Mouse (Mus musculus): Measurements from ENCODE around the gene Cnpy3. TPM values are rescaled to one million over a fixed set of nuclear protein-coding genes. Genes with fewer than 3 reads are reported as not detected.

The Cnpy3 gene
- polyA plus RNA-seq, 2 experiments, result 67.3 to 69.3 TPM

- TF ChIP-seq POLR2A (IDR thresholded peaks at IDR 0.05; ENCODE audit: borderline replicate concordance, extremely low read depth, insufficient read depth, insufficient read length), result no peak
- no peaks in the 10 kb centered on the region for H3K4me1 ChIP-seq (ENCODE audit: control insufficient read depth, insufficient read depth, low read length)
- DNase-seq (ENCODE audit: low spot score) (no peak), ATAC-seq (ENCODE audit: low FRiP score, low read depth) (no peak)
- H3K4me2 ChIP-seq (replicated peaks; ENCODE audit: low read depth, low read length, severe bottlenecking), result no peak overlapping the region
- H3K9ac ChIP-seq (ENCODE audit: low read depth, low read length, severe bottlenecking), result no peak overlapping the region
- H3K9me3 ChIP-seq (ENCODE audit: control insufficient read depth, low read length), result no peaks in the 10 kb centered on the region
- H3K4me3 ChIP-seq (replicated peaks; ENCODE audit: low read length), result no peak overlapping the region
- WGBS, result 88% methylated on average over 14 of the region's 20 CpGs
- H3K36me3 ChIP-seq (ENCODE audit: control insufficient read depth, insufficient read depth, low read length), result peaks cover 59% of the 10 kb centered on the region
- H3K27ac ChIP-seq (replicated peaks; ENCODE audit: low read depth, low read length), result no peak overlapping the region
- H3K27me3 ChIP-seq (ENCODE audit: control insufficient read depth, insufficient read depth, low read length), result no peaks in the 10 kb centered on the region
Observed at GRCm38 (mm10) chr17:46724477-46725084, 27.4 kb downstream of the Cnpy3 start.

GRCm38 (mm10) chr17:46721077-46721476, 30.9 kb downstream of the Cnpy3 start:
- peaks cover 78% of the 10 kb centered on the region for H3K36me3 ChIP-seq (ENCODE audit: control insufficient read depth, insufficient read depth, low read length)
- H3K27me3 ChIP-seq (ENCODE audit: control insufficient read depth, insufficient read depth, low read length), result no peaks in the 10 kb centered on the region
- H3K4me3 ChIP-seq (replicated peaks; ENCODE audit: low read length), result no peak overlapping the region
- 80% methylated on average over 7 of the region's 7 CpGs for WGBS
- DNase-seq (ENCODE audit: low spot score) (no peak), ATAC-seq (ENCODE audit: low FRiP score, low read depth) (no peak)
- TF ChIP-seq POLR2A (IDR thresholded peaks at IDR 0.05; ENCODE audit: borderline replicate concordance, extremely low read depth, insufficient read depth, insufficient read length), result no peak
- no peaks in the 10 kb centered on the region for H3K9me3 ChIP-seq (ENCODE audit: control insufficient read depth, low read length)
- no peak overlapping the region for H3K27ac ChIP-seq (replicated peaks; ENCODE audit: low read depth, low read length)
- no peak overlapping the region for H3K9ac ChIP-seq (ENCODE audit: low read depth, low read length, severe bottlenecking)
- H3K4me2 ChIP-seq (replicated peaks; ENCODE audit: low read depth, low read length, severe bottlenecking), result no peak overlapping the region
- H3K4me1 ChIP-seq (ENCODE audit: control insufficient read depth, insufficient read depth, low read length), result no peaks in the 10 kb centered on the region

- 90% methylated on average over 11 of the region's 11 CpGs for WGBS
- DNase-seq (ENCODE audit: low spot score), result no peak
- peaks cover 41% of the 10 kb centered on the region for H3K36me3 ChIP-seq (ENCODE audit: control insufficient read depth, insufficient read depth, low read length)
- H3K4me2 ChIP-seq (replicated peaks; ENCODE audit: low read depth, low read length, severe bottlenecking), result no peak overlapping the region
- TF ChIP-seq POLR2A (IDR thresholded peaks at IDR 0.05; ENCODE audit: borderline replicate concordance, extremely low read depth, insufficient read depth, insufficient read length), result no peak
- H3K4me1 ChIP-seq (ENCODE audit: control insufficient read depth, insufficient read depth, low read length), result peaks cover 7% of the 10 kb centered on the region
- no peak overlapping the region for H3K9ac ChIP-seq (ENCODE audit: low read depth, low read length, severe bottlenecking)
- H3K27ac ChIP-seq (replicated peaks; ENCODE audit: low read depth, low read length), result no peak overlapping the region
- no peaks in the 10 kb centered on the region for H3K27me3 ChIP-seq (ENCODE audit: control insufficient read depth, insufficient read depth, low read length)
- H3K9me3 ChIP-seq (ENCODE audit: control insufficient read depth, low read length), result no peaks in the 10 kb centered on the region
- H3K4me3 ChIP-seq (replicated peaks; ENCODE audit: low read length), result no peak overlapping the region
- ATAC-seq (ENCODE audit: low FRiP score, low read depth), result no peak
Observed at GRCm38 (mm10) chr17:46714756-46715481, 37.1 kb downstream of the Cnpy3 start.

- ATAC-seq (ENCODE audit: low FRiP score, low read depth) (no peak), DNase-seq (ENCODE audit: low spot score) (no peak)
- 91% methylated on average over 9 of the region's 9 CpGs for WGBS
- TF ChIP-seq POLR2A (IDR thresholded peaks at IDR 0.05; ENCODE audit: borderline replicate concordance, extremely low read depth, insufficient read depth, insufficient read length), result no peak
- Histone ChIP-seq H3K27ac (replicated peaks; ENCODE audit: low read depth, low read length) (no peak overlapping the region), H3K27me3 (ENCODE audit: control insufficient read depth, insufficient read depth, low read length) (no peaks in the 10 kb centered on the region), H3K4me1 (ENCODE audit: control insufficient read depth, insufficient read depth, low read length) (peaks cover 7% of the 10 kb centered on the region), H3K4me3 (replicated peaks; ENCODE audit: low read length) (no peak overlapping the region), H3K9ac (ENCODE audit: low read depth, low read length, severe bottlenecking) (no peak overlapping the region), H3K36me3 (ENCODE audit: control insufficient read depth, insufficient read depth, low read length) (peaks cover 35% of the 10 kb centered on the region), H3K9me3 (ENCODE audit: control insufficient read depth, low read length) (no peaks in the 10 kb centered on the region), H3K4me2 (replicated peaks; ENCODE audit: low read depth, low read length, severe bottlenecking) (no peak overlapping the region)
Observed at GRCm38 (mm10) chr17:46713849-46714248, 38.2 kb downstream of the Cnpy3 start.

- ATAC-seq (ENCODE audit: low FRiP score, low read depth) (no peak), DNase-seq (ENCODE audit: low spot score) (no peak)
- Histone ChIP-seq H3K4me3 (replicated peaks; ENCODE audit: low read length) (peak overlapping the region; percentile 99), H3K4me2 (replicated peaks; ENCODE audit: low read depth, low read length, severe bottlenecking) (peak overlapping the region; percentile 97), H3K9ac (ENCODE audit: low read depth, low read length, severe bottlenecking) (peak overlapping the region; percentile 88), H3K9me3 (ENCODE audit: control insufficient read depth, low read length) (no peaks in the 10 kb centered on the region), H3K4me1 (ENCODE audit: control insufficient read depth, insufficient read depth, low read length) (peaks cover 7% of the 10 kb centered on the region), H3K27ac (replicated peaks; ENCODE audit: low read depth, low read length) (no peak overlapping the region), H3K27me3 (ENCODE audit: control insufficient read depth, insufficient read depth, low read length) (no peaks in the 10 kb centered on the region), H3K36me3 (ENCODE audit: control insufficient read depth, insufficient read depth, low read length) (peaks cover 30% of the 10 kb centered on the region)
- 73% methylated on average over 7 of the region's 7 CpGs for WGBS
- no peak for TF ChIP-seq POLR2A (IDR thresholded peaks at IDR 0.05; ENCODE audit: borderline replicate concordance, extremely low read depth, insufficient read depth, insufficient read length)
Observed at GRCm38 (mm10) chr17:46712442-46712841, 39.6 kb downstream of the Cnpy3 start.

Measured in limb, embryonic 14.5 days (tissue).